Mouse (Mus musculus) brain, embryonic 14.5 days (tissue): ENCODE results near the gene Gars.

Experiments
- CTCF ChIP-seq: fragments of 200-500 bp; IDR thresholded peaks from 2 replicates; pipeline ENCODE4 v1.5.1; 2012; ENCODE audit warnings: inconsistent platforms, mild to moderate bottlenecking, moderate library complexity, borderline replicate concordance; ENCODE audit not compliant: insufficient read depth, insufficient read length; ENCODE audit errors: extremely low read depth
- POLR2A ChIP-seq: fragments of 200-500 bp; IDR thresholded peaks from 2 replicates; pipeline ENCODE4 v1.6.1; 2012; ENCODE audit warnings: mild to moderate bottlenecking, inconsistent platforms, borderline replicate concordance; ENCODE audit not compliant: poor library complexity, insufficient read depth, insufficient read length, severe bottlenecking; ENCODE audit errors: extremely low read depth

DNA sequence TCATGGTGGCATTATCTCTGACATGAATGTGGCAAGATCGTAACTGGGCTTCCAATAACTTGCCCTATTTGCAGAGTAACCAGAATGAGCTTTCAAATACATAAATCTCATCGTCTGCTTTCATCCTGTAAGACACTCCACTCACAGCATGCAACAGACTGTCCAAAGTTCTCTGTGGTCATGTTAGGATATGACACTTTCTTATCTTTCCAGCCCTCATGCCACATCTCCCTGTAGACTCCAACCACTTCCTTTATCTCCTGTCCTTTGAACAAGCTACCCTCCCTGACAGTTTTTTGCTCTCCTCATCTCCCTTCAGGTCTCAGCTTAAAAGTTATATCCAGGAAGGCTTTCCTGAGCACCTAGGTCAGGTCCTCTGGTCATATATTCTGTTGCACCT lies 46.6 kb upstream of the Gars start:
- no peak for TF ChIP-seq CTCF
- TF ChIP-seq POLR2A: no peak
